In the genomic region with DNA sequence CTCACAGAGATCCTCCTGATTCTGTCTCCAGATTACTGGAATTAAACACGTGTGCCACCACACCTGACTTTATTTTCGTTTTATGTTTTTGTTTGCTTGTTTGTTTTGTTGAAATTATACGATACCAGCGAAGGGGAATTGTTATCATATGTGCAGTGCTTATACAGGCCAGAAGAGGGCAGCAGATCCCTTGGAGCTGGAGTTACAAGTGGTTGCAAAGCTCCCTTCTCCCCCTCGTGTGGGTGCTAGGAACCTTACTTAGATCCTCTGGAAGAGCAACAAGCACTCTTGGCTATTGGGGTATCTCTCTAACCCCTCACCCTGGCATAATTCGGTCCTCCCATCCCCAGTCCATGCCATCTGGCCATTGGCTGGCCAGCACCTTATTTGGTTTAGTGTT, we compare ENCODE assay signal across 10 mouse cellular contexts. TPM values are rescaled to one million over a fixed set of nuclear protein-coding genes. Genes with fewer than 3 reads are reported as not detected.
A peak's percentile ranks its signal among the peaks of the same experiment; 100 is the strongest.
DNase-seq lines count a peak whose midpoint lies in the region; TF ChIP-seq lines count a peak whose summit lies in the region.
"Had no signal": no experiment of that assay in that cellular context is flagged by ENCODE, and none has a peak within 500 bp of the region (broad histone marks: within the 10 kb centered on the region; RNA-seq: fewer than 3 reads in every experiment).

No protein-coding gene starts in this region.

- DNase-seq in gastrocnemius, adult 2 months, result no peak
- no peak for DNase-seq in gastrocnemius, postnatal 36 days
- peak in 1 of 2 experiments; percentile 23 for DNase-seq in spleen, adult 2 months (ENCODE audit: low read depth in 1 of 2, low spot score in 2 of 2)
- no peak for DNase-seq in spleen, postnatal 14 days (ENCODE audit: low spot score in 2 of 2)
- peak; percentile 54 for DNase-seq in thymus, postnatal 14 days
- no peak for DNase-seq in adipocyte (ENCODE audit: low spot score)
- DNase-seq in cerebellum, adult 8-10 months, result no peak
- DNase-seq: kidney, adult 18-20 months had no signal

- peak; percentile 73 for TF ChIP-seq CTCF in gastrocnemius, adult 2 months (IDR thresholded peaks at IDR 0.05)
- TF ChIP-seq CTCF in spleen, adult 2 months (IDR thresholded peaks at IDR 0.05; ENCODE audit: extremely low read depth, insufficient read depth, insufficient read length, insufficient replicate concordance), result peak; percentile 56; the same call in 1 of the 2 replicates
- TF ChIP-seq CTCF in cortical plate, adult 2 months (IDR thresholded peaks at IDR 0.05; ENCODE audit: extremely low read depth, insufficient read depth, low read length), result peak; percentile 46; the same call in 1 of the 2 replicates

- no peaks in the 10 kb centered on the region for H3K27me3 ChIP-seq in spleen, adult 2 months (ENCODE audit: control insufficient read depth, insufficient read depth, low read length)

- no peak overlapping the region for H3K4me3 ChIP-seq in gastrocnemius, adult 2 months
- no peak overlapping the region for H3K4me3 ChIP-seq in spleen, adult 2 months (ENCODE audit: extremely low read depth, insufficient read depth, insufficient read length)
- no peak overlapping the region for H3K4me3 ChIP-seq in cortical plate, adult 2 months (ENCODE audit: insufficient read depth, low read length)

- no peak for TF ChIP-seq POLR2A in spleen, adult 2 months (IDR thresholded peaks at IDR 0.05; ENCODE audit: low read depth, low read length)
- no peak for TF ChIP-seq POLR2A in cortical plate, adult 2 months (IDR thresholded peaks at IDR 0.05; ENCODE audit: extremely low read depth, insufficient read depth, low read length)

- no peaks in the 10 kb centered on the region for H3K4me1 ChIP-seq in spleen, adult 2 months (ENCODE audit: control insufficient read depth, insufficient read depth, insufficient read length)
- no peaks in the 10 kb centered on the region; the same call in 1 of the 2 replicates for H3K4me1 ChIP-seq in cortical plate, adult 2 months (ENCODE audit: control insufficient read depth, insufficient read depth, low read length)

- intact Hi-C loops in gastrocnemius, adult 2 months (cut with DNase I), result loop anchor here (5.0 kb wide), 2 partner anchors 77 to 172 kb away; no protein-coding TSS in a partner anchor
- intact Hi-C loops in gastrocnemius, postnatal 36 days (cut with DNase I), result loop anchor here (1.0 kb wide), 1 partner anchor 75 kb away; no protein-coding TSS in a partner anchor

- H3K36me3 ChIP-seq in spleen, adult 2 months (ENCODE audit: control insufficient read depth, insufficient read depth, low read length), result no peaks in the 10 kb centered on the region

- no peak overlapping the region for H3K27ac ChIP-seq in gastrocnemius, adult 2 months
- H3K27ac ChIP-seq in spleen, adult 2 months (ENCODE audit: insufficient read depth, low read length), result no peak overlapping the region
- H3K27ac ChIP-seq in cortical plate, adult 2 months (ENCODE audit: insufficient read depth, low read length), result no peak overlapping the region
- H3K27ac ChIP-seq: macrophage had no signal

- WGBS in spleen, adult 2 months, result 64% methylated on average over 6 of the region's 6 CpGs

RNA-seq across cellular contexts. Expression of gene Cap1, which starts 24.7 kb away (rescaled TPM):
- total RNA-seq in gastrocnemius, adult 2 months (2021), result 10 to 100 TPM; 17.4 to 25.5 TPM
- total RNA-seq in gastrocnemius, postnatal 36 days (2021), result 10 to 100 TPM; 17.5 to 19.8 TPM
- polyA plus RNA-seq in spleen, adult 2 months (2012; rRNA removed), result 108 and 116 TPM in 2 replicates
- polyA plus RNA-seq in cortical plate, adult 2 months (2012; rRNA removed), result 134 and 146 TPM in 2 replicates

RNA-seq across cellular contexts. Expression of gene Mfsd2a, which starts 50.4 kb away (rescaled TPM):
- under 1 TPM in 1 of 2 experiments, not detected in 1; 0.10 TPM for total RNA-seq in gastrocnemius, adult 2 months (2021)
- total RNA-seq in gastrocnemius, postnatal 36 days (2021), result under 1 TPM; 0.13 to 0.39 TPM
- 0.82 and 1.3 TPM in 2 replicates for polyA plus RNA-seq in spleen, adult 2 months (2012; rRNA removed)
- 36.1 and 37.3 TPM in 2 replicates for polyA plus RNA-seq in cortical plate, adult 2 months (2012; rRNA removed)
- polyA plus RNA-seq: macrophage had no signal
